Mouse (Mus musculus) liver, embryonic 11.5 days (tissue): ENCODE results near the gene Crygd. TPM values are rescaled to one million over a fixed set of nuclear protein-coding genes. Genes with fewer than 3 reads are reported as not detected.

Experiments
- ATAC-seq: fragments of 200-750 bp; cut with Nextera tagmentation; replicated peaks from 2 replicates; pipeline ENCODE4 v1.8.0; 2017; ENCODE audit warnings: moderate number of reproducible peaks, mild to moderate bottlenecking, moderate TSS enrichment, moderate library complexity; ENCODE audit not compliant: low FRiP score
- DNase-seq: peaks from one replicate; pipeline ENCODE4 v3.0.0-alpha.2; 2017; ENCODE audit warnings: low spot score
- H3K27ac ChIP-seq: fragments of 300-500 bp; sonication (generic); 2 replicates; pipeline ENCODE4 v1.5.1; 2014; ENCODE audit warnings: mild to moderate bottlenecking, low read depth, low read length, control low read depth
- H3K27me3 ChIP-seq: fragments of 300-500 bp; sonication (generic); replicated peaks from 2 replicates; pipeline ENCODE4 v1.6.1; 2014; ENCODE audit warnings: low read length, mixed read lengths; ENCODE audit not compliant: control insufficient read depth, insufficient read depth
- H3K36me3 ChIP-seq: fragments of 300-500 bp; sonication (generic); 2 replicates; pipeline ENCODE4 v1.6.1; 2014; ENCODE audit warnings: mild to moderate bottlenecking, low read length, moderate library complexity, mixed read lengths; ENCODE audit not compliant: control insufficient read depth, insufficient read depth
- H3K4me1 ChIP-seq: fragments of 300-500 bp; sonication (generic); replicated peaks from 2 replicates; pipeline ENCODE4 v1.6.1; 2014; ENCODE audit warnings: low read length, mixed read lengths; ENCODE audit not compliant: control insufficient read depth, insufficient read depth
- H3K4me2 ChIP-seq: fragments of 300-500 bp; sonication (generic); 2 replicates; pipeline ENCODE4 v1.6.1; 2014; ENCODE audit warnings: mild to moderate bottlenecking, control low read depth, moderate library complexity
- H3K4me3 ChIP-seq: fragments of 300-500 bp; sonication (generic); 2 replicates; pipeline ENCODE4 v1.5.1; 2014; ENCODE audit warnings: low read depth, low read length, control low read depth
- H3K9ac ChIP-seq: fragments of 300-500 bp; sonication (generic); 2 replicates; pipeline ENCODE4 v1.6.1; 2014; ENCODE audit warnings: low read depth, low read length, control low read depth
- H3K9me3 ChIP-seq: fragments of 300-500 bp; sonication (generic); 2 replicates; pipeline ENCODE4 v1.6.1; 2016; ENCODE audit warnings: low read length, inconsistent platforms, mixed read lengths; ENCODE audit not compliant: control insufficient read depth
- WGBS: fragments of 180-500 bp; shearing (Covaris S2); extraction: QIAGEN DNeasy Blood & Tissue Kit; methylation state at CpG from one replicate; pipeline ENCODE4 v1.1.7; 2014; 5-methylcytosine and 5-hydroxymethylcytosine counted together
- polyA plus RNA-seq: library from polyadenylated mRNA; unstranded; fragments of >200 nt; fragmentation: Nextera tagmentation; extraction: Ambion mirVana; gene quantifications from 2 replicates; pipeline ENCODE4 v1.2.1, GENCODE M21; 2014

The Crygd gene
- polyA plus RNA-seq, 1 experiment from 2014 or later = not detected

- H3K4me3 ChIP-seq = no peak overlapping the region
- H3K36me3 ChIP-seq = no peaks in the 10 kb centered on the region
- WGBS = 44% methylated on average over 3 of the region's 3 CpGs
- no peak overlapping the region for H3K9ac ChIP-seq
- DNase-seq (no peak), ATAC-seq (no peak)
- no peaks in the 10 kb centered on the region for H3K9me3 ChIP-seq
- no peaks in the 10 kb centered on the region for H3K27me3 ChIP-seq
- no peak overlapping the region for H3K4me2 ChIP-seq
- H3K27ac ChIP-seq = no peak overlapping the region
- no peaks in the 10 kb centered on the region for H3K4me1 ChIP-seq
Observed at GRCm38 (mm10) chr1:65035513-65035912, 27.7 kb downstream of the Crygd start.

DNA sequence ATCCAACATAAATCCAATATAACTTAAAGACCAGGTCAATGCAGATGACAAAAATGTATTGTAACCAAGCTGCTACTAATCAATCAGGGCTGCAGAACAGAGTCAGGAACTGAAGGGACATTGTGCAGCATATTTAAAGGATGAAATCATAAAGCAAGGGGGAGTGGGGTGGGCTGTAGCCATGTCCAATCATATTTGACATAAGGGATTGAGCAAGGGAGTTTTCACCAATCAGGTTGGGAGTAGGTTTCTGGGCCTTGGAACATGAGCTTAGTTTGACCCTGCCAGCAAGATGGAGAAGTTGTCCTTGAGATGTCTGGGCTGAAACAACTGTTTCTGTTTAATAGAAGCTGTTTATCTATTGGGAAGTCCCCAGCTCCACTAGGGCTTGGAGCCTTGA, 30.6 kb downstream of the Crygd start, which contains the start of gene Akr1cl:
TSS of gene Akr1cl (minus strand) at position 119 of the 400 bp plus-strand sequence.
- no peaks in the 10 kb centered on the region for H3K4me1 ChIP-seq

GRCm38 (mm10) chr1:65028206-65028605, 35.0 kb downstream of the Crygd start:
- Histone ChIP-seq H3K9ac (no peak overlapping the region), H3K4me3 (no peak overlapping the region)

More for the DNA sequence above, 30.6 kb downstream of the Crygd start, which contains the start of gene Akr1cl:
- H3K4me3 ChIP-seq = no peak within 1 kb of the TSS
- H3K36me3 ChIP-seq = no peaks in the 10 kb centered on the region
- H3K4me2 ChIP-seq = no peak within 1 kb of the TSS
- H3K9me3 ChIP-seq = no peaks in the 10 kb centered on the region
- DNase-seq (no peak), ATAC-seq (no peak)
- no peak within 1 kb of the TSS for H3K9ac ChIP-seq
- no peak within 1 kb of the TSS for H3K27ac ChIP-seq
- H3K27me3 ChIP-seq = no peaks in the 10 kb centered on the region

DNA sequence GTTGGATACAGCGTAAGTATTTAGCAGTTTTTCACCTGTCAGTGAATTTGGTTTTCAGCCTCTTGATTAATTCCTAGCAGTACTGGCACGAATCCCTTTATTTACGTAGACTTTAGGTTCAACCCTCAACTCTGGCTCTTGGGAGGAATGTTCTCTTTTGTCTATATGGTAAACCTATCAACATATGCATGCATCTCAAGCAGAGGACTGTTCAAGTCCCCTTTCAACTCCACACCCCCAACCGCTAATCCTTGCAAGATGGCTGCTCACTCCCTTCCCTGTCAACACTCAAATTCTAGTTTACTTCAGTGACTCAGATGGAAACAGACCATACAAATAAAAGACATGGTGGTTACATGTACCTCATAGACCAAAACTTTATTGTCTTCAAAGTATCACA, 50.5 kb downstream of the Crygd start:
- no peaks in the 10 kb centered on the region for H3K4me1 ChIP-seq
- WGBS = 81% methylated on average over 4 of the region's 4 CpGs
- no peak overlapping the region for H3K4me3 ChIP-seq
- no peak overlapping the region for H3K4me2 ChIP-seq
- H3K36me3 ChIP-seq = no peaks in the 10 kb centered on the region
- H3K9me3 ChIP-seq = no peaks in the 10 kb centered on the region
- no peak for DNase-seq
- no peaks in the 10 kb centered on the region for H3K27me3 ChIP-seq
- H3K27ac ChIP-seq = no peak overlapping the region
- no peak overlapping the region for H3K9ac ChIP-seq
- ATAC-seq = no peak

More at GRCm38 (mm10) chr1:65028206-65028605, 35.0 kb downstream of the Crygd start:
- no peak overlapping the region for H3K27ac ChIP-seq
- H3K27me3 ChIP-seq = no peaks in the 10 kb centered on the region
- WGBS = 77% methylated on average over 9 of the region's 9 CpGs
- DNase-seq = no peak
- no peaks in the 10 kb centered on the region for H3K4me1 ChIP-seq
- no peaks in the 10 kb centered on the region for H3K9me3 ChIP-seq
- no peaks in the 10 kb centered on the region for H3K36me3 ChIP-seq
- no peak for ATAC-seq
- H3K4me2 ChIP-seq = no peak overlapping the region

Other genes with a start within 250 kb of the Crygd start
- gene Plekhm3, start 106.6 kb downstream of the Crygd start, polyA plus RNA-seq = 3.8 and 5.6 TPM in 2 replicates
- gene Akr1cl, start 30.7 kb downstream of the Crygd start, polyA plus RNA-seq = 0.23 TPM in 1 of 2 replicates, not detected in the other
- gene Cryge, start 12.3 kb downstream of the Crygd start, polyA plus RNA-seq = not detected in 2 replicates
- not detected in 2 replicates for gene Crygc, start 10.2 kb upstream of the Crygd start, polyA plus RNA-seq
- not detected in 2 replicates for gene Crygb, start 18.8 kb upstream of the Crygd start, polyA plus RNA-seq
- gene Cryga, start 39.9 kb upstream of the Crygd start, polyA plus RNA-seq = not detected in 2 replicates
- not detected in 2 replicates for gene Gm28845, start 56.1 kb upstream of the Crygd start, polyA plus RNA-seq
- 0.32 and 0.49 TPM in 2 replicates for gene D630023F18Rik, start 59.8 kb upstream of the Crygd start, polyA plus RNA-seq
- 106 and 118 TPM in 2 replicates for gene Idh1, start 123.0 kb upstream of the Crygd start, polyA plus RNA-seq
- gene Pikfyve, start 123.2 kb upstream of the Crygd start, polyA plus RNA-seq = 9.8 and 10.7 TPM in 2 replicates
- not detected in 2 replicates for gene Pth2r, start 218.6 kb upstream of the Crygd start, polyA plus RNA-seq